Mouse (Mus musculus) ovary, postnatal 10 days (tissue): ENCODE measurements around the gene Spaca9.

Experiments used
- DNase-seq: peaks from one replicate; pipeline ENCODE4 v3.0.0; 2022; ENCODE audit warnings: low spot score

Spaca9 gene

DNA sequence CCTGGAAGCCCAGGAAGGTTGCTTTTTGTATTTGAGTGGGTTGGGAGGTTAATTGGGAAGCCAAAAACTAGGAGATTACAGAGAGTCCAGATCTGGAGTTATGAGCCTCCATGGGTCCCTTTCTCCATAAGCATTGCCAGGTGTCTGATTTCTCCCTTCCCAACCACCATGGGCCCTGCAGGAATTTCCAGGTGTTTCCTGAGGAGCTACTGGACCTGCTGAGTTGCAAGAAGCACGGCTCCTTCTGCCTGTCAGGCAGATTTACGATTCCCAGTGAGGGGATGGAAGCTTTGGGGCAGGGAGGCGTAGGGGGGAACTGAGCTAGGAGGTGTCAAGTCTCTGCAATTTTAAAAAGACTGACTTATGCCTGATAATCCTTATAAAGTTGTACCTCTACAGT lies 33.7 kb downstream of the Spaca9 start:
- no peak for DNase-seq

DNA sequence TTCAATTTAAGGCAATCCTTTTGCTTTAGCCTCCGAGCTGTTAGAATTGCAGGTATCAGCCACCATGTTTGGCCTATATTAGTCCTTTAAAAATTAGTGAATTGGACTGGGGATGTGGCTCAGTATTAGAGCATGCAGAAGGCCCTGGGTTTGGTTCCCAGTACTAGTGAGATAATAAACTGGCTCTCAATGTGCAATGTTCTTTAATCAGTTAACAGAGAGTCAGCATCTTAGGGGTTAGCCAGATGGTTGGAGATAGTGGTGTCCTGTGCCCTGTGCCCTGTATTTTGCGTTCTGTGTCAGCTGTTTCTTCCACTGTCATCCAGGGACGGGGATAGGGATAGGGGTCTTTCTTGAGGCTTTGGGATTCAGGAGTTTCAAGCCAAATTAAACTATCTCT lies 36.6 kb downstream of the Spaca9 start:
- DNase-seq, result no peak

DNA sequence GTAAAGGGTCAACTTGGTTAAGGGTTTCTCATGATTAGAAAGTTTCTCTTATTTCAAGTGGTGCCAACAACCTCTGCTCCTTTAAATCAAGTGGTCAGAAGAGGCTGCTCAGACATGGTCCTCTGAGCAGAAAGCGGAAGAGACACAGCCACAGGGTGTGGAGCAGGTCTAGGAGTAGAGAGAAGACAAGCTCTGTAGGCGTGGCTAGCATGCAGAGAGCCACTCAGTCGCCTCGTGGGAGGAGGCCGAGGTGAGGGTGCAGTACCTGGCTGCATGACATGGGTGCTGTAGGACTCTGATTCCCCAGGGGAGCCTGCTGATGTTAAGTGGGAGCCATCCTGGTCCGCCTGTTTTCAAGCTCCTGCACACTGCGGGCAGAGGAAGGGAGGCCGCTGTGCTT lies 43.3 kb downstream of the Spaca9 start:
- DNase-seq, result no peak

DNA sequence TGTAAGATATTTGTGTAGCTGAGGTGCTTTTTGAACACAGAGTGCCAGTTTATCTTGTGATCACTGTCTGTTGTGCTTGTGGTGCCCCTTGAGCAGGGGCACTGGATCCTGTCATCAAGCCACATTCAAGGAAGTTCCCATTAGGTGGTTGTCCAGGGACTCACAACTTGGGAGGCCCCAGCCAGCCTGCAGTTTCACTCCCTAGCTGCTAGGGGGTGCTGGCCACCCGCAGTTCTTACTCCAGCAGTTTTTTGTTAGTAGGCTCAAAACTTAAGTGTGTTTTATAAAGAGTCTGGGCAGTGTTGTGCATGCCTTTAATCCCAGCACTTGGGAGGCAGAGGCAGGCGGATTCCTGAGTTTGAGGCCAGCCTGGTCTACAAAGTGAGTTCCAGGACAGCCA lies 45.2 kb downstream of the Spaca9 start:
- DNase-seq, result no peak

DNA sequence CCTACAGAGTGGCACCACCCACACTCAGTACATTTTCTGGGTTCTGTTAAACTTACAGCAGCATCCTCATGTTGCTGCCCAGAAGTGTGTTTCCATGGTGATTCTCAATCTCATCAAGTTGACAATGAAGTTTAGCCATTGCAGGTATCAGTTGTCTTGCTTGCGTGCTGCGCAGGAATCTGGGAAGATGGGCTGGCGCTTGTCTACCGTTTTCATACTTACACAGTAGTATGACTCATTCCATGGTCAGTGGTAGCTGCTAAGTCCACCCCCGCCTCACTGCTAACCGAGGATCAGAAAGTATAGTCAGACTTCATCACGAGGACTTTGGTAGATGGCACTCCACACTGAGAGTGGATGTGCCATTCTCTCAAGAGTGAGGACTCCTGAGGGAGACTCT lies 46.2 kb downstream of the Spaca9 start:
- no peak for DNase-seq

DNA sequence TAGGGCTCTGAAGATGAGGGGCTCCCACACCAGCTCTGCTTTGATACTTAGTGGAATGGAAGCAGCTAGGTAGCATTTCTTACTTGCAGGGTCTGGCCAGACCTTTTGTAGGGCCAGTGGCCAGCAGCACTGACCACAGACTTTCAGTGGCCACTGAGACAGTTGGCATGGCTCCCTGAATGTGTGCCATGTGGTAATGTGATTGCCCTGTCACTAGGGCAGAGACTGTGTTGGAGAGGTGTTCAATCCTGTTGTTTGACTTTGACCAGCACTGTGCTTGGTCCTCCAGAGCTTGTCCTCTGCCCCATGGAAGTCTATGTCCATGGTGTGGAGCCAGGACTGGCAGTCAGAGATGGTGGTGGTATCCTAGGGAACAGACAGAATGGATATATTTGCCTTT lies 49.0 kb downstream of the Spaca9 start:
- DNase-seq, result no peak

DNA sequence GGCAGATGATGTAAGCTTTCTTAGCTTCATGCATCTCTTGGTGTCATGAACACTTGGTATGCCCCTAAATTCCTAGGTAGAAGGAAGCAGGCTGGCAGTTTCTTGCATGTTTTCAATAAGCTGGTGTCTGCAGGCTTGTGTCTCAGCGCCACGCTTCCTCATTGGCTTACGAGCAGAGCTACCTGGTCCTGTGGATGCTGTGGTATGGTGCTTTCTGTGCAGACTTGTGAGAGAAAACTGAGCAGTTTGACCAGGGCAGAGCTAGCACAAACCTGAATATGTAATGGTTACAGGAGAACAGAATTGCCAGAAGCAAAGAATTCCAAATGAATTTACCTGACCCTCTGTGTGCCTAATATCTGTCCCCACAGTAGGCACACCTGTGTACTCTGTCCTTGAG lies 56.4 kb downstream of the Spaca9 start:
- DNase-seq, result no peak
